Mouse (Mus musculus) frontal cortex, adult (tissue): ENCODE results near the gene R3hdm1.

Experiments used
- ATAC-seq: cut with Nextera tagmentation; 2 replicates; pipeline ENCODE4 v1.9.2; 2017; ENCODE audit warnings: mild to moderate bottlenecking, moderate library complexity, mixed read lengths; ENCODE audit not compliant: low TSS enrichment

Gene R3hdm1

DNA sequence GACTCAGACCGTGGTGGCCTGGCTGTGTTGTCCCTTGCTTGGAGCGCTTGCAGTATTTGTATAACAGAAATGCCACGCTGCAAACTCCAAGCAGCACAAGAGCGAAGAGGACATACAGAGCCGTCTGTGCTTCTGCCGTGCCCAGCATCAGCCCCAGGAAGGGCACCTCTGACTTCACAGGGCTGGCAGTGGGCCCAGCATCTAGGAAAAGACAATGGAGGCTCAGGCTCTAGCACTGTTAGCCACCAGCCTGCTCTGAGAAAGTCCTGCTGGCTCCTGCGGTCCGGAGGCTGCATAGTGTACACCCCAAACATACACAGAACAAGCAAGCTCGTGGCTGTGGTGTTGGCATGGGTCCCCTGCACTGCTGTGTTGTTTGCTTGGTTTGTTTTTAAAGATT lies 182.0 kb downstream of the R3hdm1 start:
- no peak for ATAC-seq
